Mouse (Mus musculus) macrophage (primary cell): ENCODE data around the gene Sprr2a3. TPM values are rescaled to one million over a fixed set of nuclear protein-coding genes. Genes with fewer than 3 reads are reported as not detected.
"Not testable (repeated sequence)": the region's sequence is repeated elsewhere in the genome, so short reads cannot be mapped to it uniquely, and the experiment has no call there.

Experiments
- H3K27ac ChIP-seq: fragments of 350-480 bp; formaldehyde crosslinking; 2 replicates; pipeline ENCODE4 v1.9.0; 2021
- H3K36me3 ChIP-seq: fragments of 350-480 bp; formaldehyde crosslinking; 2 replicates; pipeline ENCODE4 v1.9.0; 2021; ENCODE audit errors: inconsistent target
- H3K4me3 ChIP-seq: fragments of 350-480 bp; formaldehyde crosslinking; 2 replicates; pipeline ENCODE4 v1.9.0; 2021; ENCODE audit errors: inconsistent target
- H3K79me2 ChIP-seq: fragments of 350-480 bp; formaldehyde crosslinking; 2 replicates; pipeline ENCODE4 v1.9.0; 2021; ENCODE audit errors: inconsistent target
- WGBS: methylation state at CpG from one replicate; pipeline ENCODE4 v1.1.7; 2026; ENCODE audit warnings: inconsistent platforms; ENCODE audit not compliant: missing documents; 5-methylcytosine and 5-hydroxymethylcytosine counted together
- polyA plus RNA-seq: library from polyadenylated mRNA; stranded (reverse); fragments of 250-400 nt; gene quantifications from 3 replicates; pipeline ENCODE4 v1.2.4, GENCODE M21; 2018; ENCODE audit warnings: inconsistent platforms

Gene Sprr2a3
- polyA plus RNA-seq, 1 experiment from 2014 or later = not detected

DNA sequence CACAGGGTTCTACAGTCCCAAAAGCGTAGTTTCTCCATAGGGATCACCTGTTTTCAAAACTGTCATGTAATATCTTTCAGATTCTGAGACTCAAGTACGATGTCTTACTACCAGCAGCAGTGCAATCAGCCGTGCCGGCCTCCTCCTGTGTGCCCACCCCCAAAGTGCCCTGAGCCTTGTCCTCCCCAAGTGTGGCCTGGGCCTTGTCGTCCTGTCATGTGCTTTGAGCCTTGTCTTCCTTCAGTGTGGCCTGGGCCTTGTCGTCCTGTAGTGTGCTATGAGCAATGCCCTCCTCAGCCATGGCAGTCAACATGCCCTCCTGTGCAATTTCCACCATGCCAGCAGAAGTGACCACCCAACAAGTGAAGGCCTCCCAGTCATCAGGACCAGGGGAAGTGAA, 3.3 kb downstream of the Sprr2a3 start:
- not testable (repeated sequence) for H3K36me3 ChIP-seq, H3K27ac ChIP-seq, H3K4me3 ChIP-seq, H3K79me2 ChIP-seq
- 95% methylated on average over 4 of the region's 6 CpGs for WGBS

DNA sequence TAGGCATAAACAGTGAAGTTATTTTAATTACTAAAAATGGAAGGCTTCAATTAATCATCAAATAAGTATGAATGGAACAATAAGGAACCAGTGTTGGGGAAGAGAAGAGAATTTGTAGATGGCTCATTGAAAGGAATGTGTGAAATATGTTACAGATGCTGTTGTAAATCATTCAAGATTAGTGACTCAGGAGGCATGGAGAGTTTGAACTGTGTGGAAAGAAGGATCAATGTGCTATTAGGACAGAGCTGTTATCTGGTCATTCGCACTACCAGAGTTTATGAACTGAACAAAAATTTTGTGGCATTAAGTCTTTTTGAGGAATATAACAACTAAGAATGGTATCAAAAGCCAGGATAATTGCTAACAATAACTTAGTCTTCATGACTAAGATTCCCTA, 22.2 kb downstream of the Sprr2a3 start:
- H3K36me3 ChIP-seq = no peaks in the 10 kb centered on the region
- no peaks in the 10 kb centered on the region for H3K79me2 ChIP-seq
- WGBS = 88% methylated on average over 1 of the region's 1 CpGs
- H3K27ac ChIP-seq = no peak overlapping the region
- no peak overlapping the region for H3K4me3 ChIP-seq

DNA sequence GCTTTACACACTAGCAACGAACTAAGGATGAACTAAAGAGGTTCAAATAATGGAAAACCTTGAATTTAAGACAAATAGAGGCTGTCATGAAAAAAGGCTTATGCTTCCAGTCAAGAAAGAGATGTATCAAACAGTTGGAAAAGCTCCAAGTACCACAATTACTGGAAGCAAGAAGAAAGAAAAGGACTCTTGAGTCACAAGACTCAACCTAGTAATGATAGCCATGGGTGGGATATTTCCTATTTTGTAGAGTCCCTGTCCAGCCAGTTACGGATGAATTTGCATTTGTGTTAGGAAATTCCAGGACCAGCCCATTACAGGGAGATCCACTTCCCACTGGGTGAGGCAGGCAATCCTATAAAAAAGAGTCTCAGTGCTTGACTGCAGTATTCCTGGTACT, 31.1 kb downstream of the Sprr2a3 start, which contains the start of gene Sprr2b:
Gene Sprr2b (plus strand): TSS at position 301 of the 400 bp plus-strand sequence.
- no peak within 1 kb of the TSS for H3K27ac ChIP-seq
- H3K36me3 ChIP-seq = no peaks in the 10 kb centered on the region
- no peaks in the 10 kb centered on the region for H3K79me2 ChIP-seq
- no peak within 1 kb of the TSS for H3K4me3 ChIP-seq
- WGBS = 81% methylated on average over 2 of the region's 2 CpGs

DNA sequence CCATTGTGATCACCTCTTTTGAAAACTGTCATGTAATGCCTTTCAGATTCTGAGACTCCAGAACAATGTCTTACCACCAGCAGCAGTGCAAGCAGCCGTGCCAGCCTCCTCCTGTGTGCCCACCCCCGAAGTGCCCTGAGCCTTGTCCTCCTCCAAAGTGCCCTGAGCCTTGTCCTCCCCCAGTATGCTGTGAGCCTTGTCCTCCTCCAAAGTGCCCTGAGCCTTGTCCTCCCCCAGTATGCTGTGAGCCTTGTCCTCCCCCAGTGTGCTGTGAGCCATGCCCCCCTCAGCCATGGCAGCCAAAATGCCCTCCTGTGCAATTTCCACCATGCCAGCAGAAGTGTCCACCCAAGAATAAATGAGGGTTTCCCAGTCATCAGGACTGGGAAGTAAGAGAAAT, 32.2 kb downstream of the Sprr2a3 start:
- no peaks in the 10 kb centered on the region for H3K79me2 ChIP-seq
- no peak overlapping the region for H3K27ac ChIP-seq
- no peak overlapping the region for H3K4me3 ChIP-seq
- H3K36me3 ChIP-seq = no peaks in the 10 kb centered on the region
- WGBS = 82% methylated on average over 2 of the region's 2 CpGs

DNA sequence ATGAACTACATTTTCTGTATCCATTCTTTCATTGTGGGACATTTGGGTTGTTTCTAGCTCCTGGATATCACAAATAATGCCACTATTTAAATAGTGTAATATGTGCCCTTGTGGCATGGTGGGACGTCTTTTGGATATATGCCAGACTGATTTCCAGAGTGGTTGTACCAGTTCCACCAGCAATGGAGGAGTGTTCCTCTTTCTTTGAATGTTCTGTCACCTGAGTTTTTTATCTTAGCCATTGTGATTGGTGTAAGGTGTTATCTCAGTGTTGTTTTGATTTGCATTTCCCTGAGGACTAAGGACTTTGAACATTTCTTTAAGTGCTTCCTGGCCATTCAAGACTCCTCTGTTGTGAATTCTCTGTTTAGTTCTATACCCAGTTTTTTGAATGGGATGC, 51.1 kb downstream of the Sprr2a3 start:
- no peaks in the 10 kb centered on the region for H3K79me2 ChIP-seq
- H3K27ac ChIP-seq = no peak overlapping the region
- WGBS = 91% methylated on average over 1 of the region's 1 CpGs

DNA sequence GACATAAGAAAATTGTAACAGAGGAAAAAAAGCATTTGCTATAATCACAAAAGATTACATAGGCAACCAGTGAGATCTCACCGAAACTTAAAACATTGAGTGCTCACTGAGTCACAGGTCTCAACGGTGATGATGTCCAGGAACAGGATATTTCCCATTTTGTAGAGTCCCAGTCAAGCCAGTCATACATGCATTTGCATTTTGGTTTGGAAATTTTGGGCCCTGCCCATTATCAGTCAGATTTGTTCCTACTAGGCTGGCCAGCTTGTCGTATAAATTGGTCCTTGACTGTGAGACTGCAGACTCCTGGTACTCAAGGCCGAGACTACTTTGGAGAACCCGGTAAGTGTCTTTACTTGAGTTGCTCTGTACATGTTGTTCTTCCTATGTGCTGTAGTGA, 53.6 kb downstream of the Sprr2a3 start, which contains the start of gene Sprr2d:
Gene Sprr2d (plus strand): TSS at position 301 of the 400 bp plus-strand sequence.
- WGBS = 93% methylated on average over 5 of the region's 5 CpGs
- no peaks in the 10 kb centered on the region for H3K79me2 ChIP-seq
- H3K36me3 ChIP-seq = no peaks in the 10 kb centered on the region
- H3K4me3 ChIP-seq = no peak within 1 kb of the TSS
- H3K27ac ChIP-seq = no peak within 1 kb of the TSS

More for the DNA sequence above, 51.1 kb downstream of the Sprr2a3 start:
- Histone ChIP-seq H3K4me3 (no peak overlapping the region), H3K36me3 (no peaks in the 10 kb centered on the region)

Other genes with a start within 250 kb of the Sprr2a3 start
- not detected in 3 replicates for gene Lor, start 202.3 kb upstream of the Sprr2a3 start, polyA plus RNA-seq
- not detected in 3 replicates for gene Prr9, start 161.5 kb upstream of the Sprr2a3 start, polyA plus RNA-seq
- gene Lelp1, start 142.7 kb upstream of the Sprr2a3 start, polyA plus RNA-seq = not detected in 3 replicates
- not detected in 3 replicates for gene Sprr2a1, start 69.6 kb upstream of the Sprr2a3 start, polyA plus RNA-seq
- not detected in 3 replicates for gene Sprr2a2, start 69.5 kb upstream of the Sprr2a3 start, polyA plus RNA-seq
- gene Sprr2b, start 31.2 kb downstream of the Sprr2a3 start, polyA plus RNA-seq = not detected in 3 replicates
- not detected in 3 replicates for gene Sprr2d, start 53.7 kb downstream of the Sprr2a3 start, polyA plus RNA-seq
- gene Sprr2e, start 66.7 kb downstream of the Sprr2a3 start, polyA plus RNA-seq = not detected in 3 replicates
- gene Sprr2f, start 79.8 kb downstream of the Sprr2a3 start, polyA plus RNA-seq = not detected in 3 replicates
- gene Sprr2h, start 100.3 kb downstream of the Sprr2a3 start, polyA plus RNA-seq = not detected in 3 replicates
- gene Sprr2i, start 122.6 kb downstream of the Sprr2a3 start, polyA plus RNA-seq = not detected in 3 replicates
- not detected in 3 replicates for gene Sprr2j-ps, start 132.7 kb downstream of the Sprr2a3 start, polyA plus RNA-seq
- gene Gm9774, start 144.0 kb downstream of the Sprr2a3 start, polyA plus RNA-seq = 0.59 to 4.8 TPM (median 3.2 TPM) in 3 replicates
- gene Sprr2k, start 147.2 kb downstream of the Sprr2a3 start, polyA plus RNA-seq = not detected in 3 replicates
- not detected in 3 replicates for gene Sprr1b, start 153.4 kb downstream of the Sprr2a3 start, polyA plus RNA-seq
- gene Sprr3, start 173.3 kb downstream of the Sprr2a3 start, polyA plus RNA-seq = not detected in 3 replicates
- gene Sprr1a, start 200.5 kb downstream of the Sprr2a3 start, polyA plus RNA-seq = not detected in 3 replicates
- not detected in 3 replicates for gene Sprr4, start 215.1 kb downstream of the Sprr2a3 start, polyA plus RNA-seq
- gene 2310046K23Rik, start 249.1 kb downstream of the Sprr2a3 start, polyA plus RNA-seq = not detected in 3 replicates